Mouse (Mus musculus) layer of hippocampus, postnatal 14 days (tissue): ENCODE results near the gene C1d. TPM values are rescaled to one million over a fixed set of nuclear protein-coding genes. Genes with fewer than 3 reads are reported as not detected.

Experiments used
- total RNA-seq, 2 experiments: library from RNA; stranded (reverse); gene quantifications; 2 replicates each; pipeline ENCODE4 v1.2.3; 2021

C1d gene
- total RNA-seq, 2 experiments from 2014 or later: 55.3 to 63.3 TPM

Other genes with a start within 250 kb of the C1d start
- gene Cnrip1, start 206.0 kb upstream of the C1d start, total RNA-seq: 100 to 1,000 TPM; 150 to 151 TPM
- 1 to 10 TPM; 3.8 to 4.9 TPM for gene Plek, start 205.2 kb upstream of the C1d start, total RNA-seq
- gene Ppp3r1, start 98.3 kb upstream of the C1d start, total RNA-seq: 100 to 1,000 TPM; 681 to 736 TPM
- gene Wdr92, start 75.5 kb upstream of the C1d start, total RNA-seq: 1 to 10 TPM; 6.7 to 9.2 TPM
- gene Pno1, start 46.0 kb upstream of the C1d start, total RNA-seq: 10 to 100 TPM; 26.1 to 31.7 TPM